Mouse (Mus musculus): ENCODE data around the gene Srgap2.

GRCm38 (mm10) chr1:131526371-131527270 lies 531 bp downstream of the Srgap2 start:
- no peak; the same call in 1 of the 2 replicates for TF ChIP-seq POLR2A (IDR thresholded peaks at IDR 0.05; ENCODE audit: extremely low read depth, insufficient read depth, low read length)
- no peak for TF ChIP-seq CTCF (IDR thresholded peaks at IDR 0.05; ENCODE audit: extremely low read depth, insufficient read depth, low read length)

Measured in cortical plate, adult 2 months (tissue).